Mouse (Mus musculus) G1E-ER4 (cell line): Measurements from ENCODE around the gene G6pc2. TPM values are rescaled to one million over a fixed set of nuclear protein-coding genes. Genes with fewer than 3 reads are reported as not detected.

Experiments
- GATA1 ChIP-seq: IDR thresholded peaks from one replicate; pipeline ENCODE4 v1.8.0; 2012; ENCODE audit warnings: low read length, inconsistent platforms
- polyA plus RNA-seq: library from polyadenylated mRNA; stranded (reverse); fragments of >175 nt; gene quantifications from 2 replicates; pipeline ENCODE4 v1.2.3, GENCODE M21; 2012

The G6pc2 gene
- polyA plus RNA-seq, 1 experiment = not detected

DNA sequence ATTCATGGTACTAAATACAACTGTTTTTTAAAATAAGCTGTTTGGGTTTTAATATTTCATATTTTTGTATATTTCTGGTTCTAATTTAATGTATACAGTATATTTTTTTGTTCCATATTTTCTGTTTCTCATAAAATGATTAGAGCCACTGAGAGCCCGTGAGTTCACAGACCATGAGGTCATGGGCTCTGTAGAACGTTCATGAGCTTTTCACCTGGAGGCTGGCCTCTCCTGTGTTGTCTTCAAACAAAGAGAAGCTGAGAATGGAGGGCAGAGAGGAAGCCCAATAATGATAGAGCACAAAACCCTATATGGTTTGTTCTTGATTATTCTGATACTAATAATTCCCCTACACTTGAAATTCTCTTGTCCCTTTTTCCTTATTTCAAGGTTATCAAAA, 13.9 kb downstream of the G6pc2 start:
- TF ChIP-seq GATA1 = no peak

- no peak for TF ChIP-seq GATA1
Measured at GRCm38 (mm10) chr2:69226876-69227275, 16.0 kb downstream of the G6pc2 start.

- TF ChIP-seq GATA1 = no peak
Measured at GRCm38 (mm10) chr2:69228635-69229034, 17.8 kb downstream of the G6pc2 start.

GRCm38 (mm10) chr2:69230137-69230536, 19.3 kb downstream of the G6pc2 start:
- no peak for TF ChIP-seq GATA1

GRCm38 (mm10) chr2:69232101-69232500, 21.2 kb downstream of the G6pc2 start:
- TF ChIP-seq GATA1 = no peak

GRCm38 (mm10) chr2:69234976-69235678, 24.3 kb downstream of the G6pc2 start:
- no peak for TF ChIP-seq GATA1

- TF ChIP-seq GATA1 = no peak
Measured at GRCm38 (mm10) chr2:69239315-69239714, 28.4 kb downstream of the G6pc2 start.

GRCm38 (mm10) chr2:69244924-69245323, 34.1 kb downstream of the G6pc2 start:
- TF ChIP-seq GATA1 = no peak

DNA sequence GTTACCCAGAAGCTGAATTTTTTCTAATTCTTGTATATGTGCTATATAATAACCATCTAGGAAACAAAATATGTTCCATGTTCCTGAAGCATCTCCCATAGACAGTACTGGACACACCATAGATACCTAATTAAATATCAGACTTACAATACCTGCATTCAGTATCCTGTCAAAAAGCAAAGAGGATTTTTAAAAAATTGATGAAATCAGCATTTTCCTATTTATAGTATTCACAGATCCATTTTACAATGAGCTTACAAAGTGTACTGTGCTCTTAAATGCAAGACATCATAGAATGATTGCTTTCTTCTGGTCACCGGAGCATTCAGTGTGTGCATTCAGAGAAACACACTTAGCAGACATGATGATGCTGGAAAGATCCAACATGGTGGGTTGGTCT, 36.2 kb downstream of the G6pc2 start:
- TF ChIP-seq GATA1 = no peak

- no peak for TF ChIP-seq GATA1
Measured at GRCm38 (mm10) chr2:69248221-69248755, 37.4 kb downstream of the G6pc2 start.

DNA sequence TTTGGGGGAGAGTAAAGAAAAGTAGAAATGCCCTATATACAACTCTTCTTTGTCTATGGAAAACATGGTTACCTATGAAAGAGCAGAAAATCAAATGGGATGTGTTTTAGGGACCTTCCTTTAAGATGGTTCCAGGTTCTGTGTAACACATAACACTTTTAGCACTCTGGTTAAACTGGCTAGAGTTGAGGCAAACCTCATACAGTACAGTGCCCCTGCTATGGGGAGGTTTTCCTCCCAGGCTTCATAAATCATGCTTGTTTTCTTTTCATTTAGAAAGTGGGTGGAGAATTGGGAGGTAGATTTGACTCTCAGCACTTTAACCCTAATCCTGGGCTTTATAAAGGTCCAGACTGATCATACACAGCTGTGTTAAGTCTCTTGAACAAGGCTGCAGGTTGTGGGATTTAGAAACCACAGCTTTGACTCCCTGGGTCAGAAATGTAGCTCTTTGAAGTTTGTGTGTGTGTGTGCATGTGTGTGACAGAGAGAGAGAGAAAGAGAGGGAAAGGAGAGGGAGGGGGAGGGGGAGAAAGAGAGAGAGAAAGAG, 53.3 kb downstream of the G6pc2 start:
- TF ChIP-seq GATA1 = no peak

- no peak for TF ChIP-seq GATA1
Measured at GRCm38 (mm10) chr2:69275875-69276274, 65.0 kb downstream of the G6pc2 start.

Other genes starting within 250 kb of the G6pc2 start
- gene Nostrin, start 75.3 kb upstream of the G6pc2 start, polyA plus RNA-seq = not detected in 2 replicates
- 19.1 and 25.9 TPM in 2 replicates for gene Spc25, start 4.9 kb upstream of the G6pc2 start, polyA plus RNA-seq
- gene Abcb11, start 131.5 kb downstream of the G6pc2 start, polyA plus RNA-seq = not detected in 2 replicates
- not detected in 2 replicates for gene Dhrs9, start 169.4 kb downstream of the G6pc2 start, polyA plus RNA-seq